13 mouse cellular contexts compared by ENCODE assay signal in the genomic region with DNA sequence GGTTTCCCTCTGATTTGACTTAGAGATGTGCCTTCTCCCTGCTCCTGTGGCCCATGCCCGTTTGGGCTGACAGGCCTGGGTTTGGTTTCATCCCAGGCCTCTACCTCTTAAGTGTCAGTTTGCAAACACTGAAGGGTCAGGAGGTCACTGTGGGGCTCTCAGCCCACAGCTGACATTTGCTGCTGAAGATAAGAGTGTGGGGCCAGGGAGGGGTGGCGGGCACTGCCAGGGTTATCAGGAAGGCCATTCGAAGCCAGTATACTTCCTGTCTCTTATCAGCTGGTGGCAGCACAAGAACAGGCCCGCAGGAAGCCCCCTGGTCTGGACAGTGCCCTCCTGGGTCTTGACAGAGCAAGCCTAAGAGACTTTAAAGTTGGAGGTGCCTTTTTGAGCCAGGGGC. TPM values are rescaled to one million over a fixed set of nuclear protein-coding genes. Genes with fewer than 3 reads are reported as not detected.
DNase-seq lines count a peak whose midpoint lies in the region; ATAC-seq and TF ChIP-seq lines count a peak whose summit lies in the region.
"Had no signal": no experiment of that assay in that cellular context is flagged by ENCODE, and none has a peak within 500 bp of the region (broad histone marks: within the 10 kb centered on the region; RNA-seq: fewer than 3 reads in every experiment).

No protein-coding gene starts in this region.

- no peak overlapping the region for H3K4me3 ChIP-seq in forebrain, embryonic 10.5 days
- H3K4me3 ChIP-seq in forebrain, embryonic 15.5 days = no peak overlapping the region
- H3K4me3 ChIP-seq in lung, postnatal 0 days (ENCODE audit: low read depth, low read length) = no peak overlapping the region
- H3K4me3 ChIP-seq in liver, embryonic 15.5 days (replicated peaks) = peak overlapping the region; percentile 91
- H3K4me3 ChIP-seq: embryonic facial prominence, embryonic 12.5 days; midbrain, embryonic 13.5 days had no signal

- no peak for ATAC-seq in forebrain, embryonic 15.5 days (replicated peaks)
- ATAC-seq in lung, postnatal 0 days = peak; percentile 60
- peak; percentile 62 for ATAC-seq in liver, embryonic 15.5 days (ENCODE audit: insufficient read depth)
- ATAC-seq: hindbrain, postnatal 0 days; midbrain, embryonic 13.5 days had no signal

- 77% methylated on average over 4 of the region's 4 CpGs for WGBS in forebrain, embryonic 10.5 days
- 85% methylated on average over 4 of the region's 4 CpGs for WGBS in forebrain, embryonic 15.5 days
- WGBS in lung, postnatal 0 days = 10% methylated on average over 4 of the region's 4 CpGs
- 1% methylated on average over 4 of the region's 4 CpGs for WGBS in liver, embryonic 15.5 days (ENCODE audit: insufficient replicate concordance)

- no peak for DNase-seq in forebrain, embryonic 10.5 days (ENCODE audit: extremely low spot score, low spot score)
- no peak for DNase-seq in lung, postnatal 0 days (ENCODE audit: low spot score)
- DNase-seq in lung, postnatal 25 days (ENCODE audit: low spot score) = no peak
- peak; percentile 68 to 82 for DNase-seq in spleen, postnatal 36 days (ENCODE audit: low spot score in 2 of 2)
- DNase-seq in right cerebral cortex, postnatal 25 days = no peak
- DNase-seq in left cerebral cortex, adult 9 months (ENCODE audit: low spot score in 2 of 2) = no peak
- DNase-seq: cerebellum, adult 11-12 months; left cerebral cortex, postnatal 4 days had no signal

- H3K27me3 ChIP-seq in forebrain, embryonic 10.5 days (ENCODE audit: poor library complexity, severe bottlenecking) = no peaks in the 10 kb centered on the region
- H3K27me3 ChIP-seq in forebrain, embryonic 15.5 days = no peaks in the 10 kb centered on the region
- H3K27me3 ChIP-seq in lung, postnatal 0 days (replicated peaks; ENCODE audit: insufficient read depth, low read length) = no peaks in the 10 kb centered on the region
- H3K27me3 ChIP-seq in liver, embryonic 15.5 days = no peaks in the 10 kb centered on the region
- H3K27me3 ChIP-seq: embryonic facial prominence, embryonic 12.5 days; midbrain, embryonic 13.5 days had no signal

- peak; percentile 75 for TF ChIP-seq EP300 in lung, postnatal 0 days (IDR thresholded peaks at IDR 0.05)

- H3K9ac ChIP-seq in forebrain, embryonic 15.5 days (replicated peaks) = no peak overlapping the region
- H3K9ac ChIP-seq in lung, postnatal 0 days (replicated peaks; ENCODE audit: low read depth) = no peak overlapping the region
- peak overlapping the region; percentile 71 for H3K9ac ChIP-seq in liver, embryonic 15.5 days
- H3K9ac ChIP-seq: embryonic facial prominence, embryonic 12.5 days; midbrain, embryonic 13.5 days had no signal

- no peak for TF ChIP-seq CTCF in lung, postnatal 0 days (IDR thresholded peaks at IDR 0.05)

- no peak overlapping the region for H3K4me2 ChIP-seq in forebrain, embryonic 15.5 days (replicated peaks)
- H3K4me2 ChIP-seq in lung, postnatal 0 days (replicated peaks; ENCODE audit: low read depth, low read length) = no peak overlapping the region
- peak overlapping the region; percentile 93 for H3K4me2 ChIP-seq in liver, embryonic 15.5 days
- H3K4me2 ChIP-seq: embryonic facial prominence, embryonic 12.5 days; midbrain, embryonic 13.5 days had no signal

- peaks cover 67% of the 10 kb centered on the region for H3K36me3 ChIP-seq in forebrain, embryonic 10.5 days (replicated peaks)
- H3K36me3 ChIP-seq in forebrain, embryonic 15.5 days = peaks cover 25% of the 10 kb centered on the region; the same call in 1 of the 2 replicates
- no peaks in the 10 kb centered on the region for H3K36me3 ChIP-seq in lung, postnatal 0 days (ENCODE audit: insufficient read depth, low read length)
- H3K36me3 ChIP-seq in liver, embryonic 15.5 days (replicated peaks) = peaks cover 79% of the 10 kb centered on the region

- peaks cover 16% of the 10 kb centered on the region; the same call in 1 of the 2 replicates for H3K4me1 ChIP-seq in forebrain, embryonic 10.5 days
- no peaks in the 10 kb centered on the region for H3K4me1 ChIP-seq in forebrain, embryonic 15.5 days
- H3K4me1 ChIP-seq in lung, postnatal 0 days (ENCODE audit: insufficient read depth, low read depth, low read length) = no peaks in the 10 kb centered on the region
- H3K4me1 ChIP-seq in liver, embryonic 15.5 days (replicated peaks) = peaks cover 100% of the 10 kb centered on the region
- H3K4me1 ChIP-seq: embryonic facial prominence, embryonic 12.5 days; midbrain, embryonic 13.5 days had no signal

- no peaks in the 10 kb centered on the region for H3K9me3 ChIP-seq in forebrain, embryonic 10.5 days
- no peaks in the 10 kb centered on the region for H3K9me3 ChIP-seq in forebrain, embryonic 15.5 days
- H3K9me3 ChIP-seq in lung, postnatal 0 days (ENCODE audit: low read length) = no peaks in the 10 kb centered on the region
- H3K9me3 ChIP-seq in liver, embryonic 15.5 days (replicated peaks) = no peaks in the 10 kb centered on the region
- H3K9me3 ChIP-seq: embryonic facial prominence, embryonic 12.5 days; midbrain, embryonic 13.5 days had no signal

- H3K27ac ChIP-seq in forebrain, embryonic 10.5 days = 0 out of 2 replicates have a peak overlapping the region, but pooled peaks have one; percentile 4
- H3K27ac ChIP-seq in forebrain, embryonic 15.5 days (replicated peaks) = no peak overlapping the region
- H3K27ac ChIP-seq in lung, postnatal 0 days (ENCODE audit: low read length) = no peak overlapping the region
- peak overlapping the region; percentile 99 for H3K27ac ChIP-seq in liver, embryonic 15.5 days (replicated peaks)
- H3K27ac ChIP-seq: hindbrain, postnatal 0 days; midbrain, embryonic 13.5 days had no signal

RNA-seq across cellular contexts. Expression of gene Rbm38, which starts 14.7 kb away (rescaled TPM):
- polyA plus RNA-seq in forebrain, embryonic 10.5 days (2016; fragmentation: Nextera tagmentation; extraction: Ambion mirVana) = 119 and 123 TPM in 2 replicates
- polyA plus RNA-seq in forebrain, embryonic 15.5 days (2015; fragmentation: Nextera tagmentation; extraction: Ambion mirVana) = 24.0 and 27.4 TPM in 2 replicates
- polyA plus RNA-seq in lung, postnatal 0 days (2015; fragmentation: Nextera tagmentation; extraction: Ambion mirVana) = 12.8 and 15.2 TPM in 2 replicates
- polyA plus RNA-seq in liver, embryonic 15.5 days (2015; fragmentation: Nextera tagmentation; extraction: Ambion mirVana) = 315 and 352 TPM in 2 replicates

RNA-seq across cellular contexts. Expression of gene Rae1, which starts 35.1 kb away (rescaled TPM):
- polyA plus RNA-seq in forebrain, embryonic 10.5 days (2016; fragmentation: Nextera tagmentation; extraction: Ambion mirVana) = 168 TPM in 2 replicates
- 162 and 163 TPM in 2 replicates for polyA plus RNA-seq in forebrain, embryonic 15.5 days (2015; fragmentation: Nextera tagmentation; extraction: Ambion mirVana)
- 64.3 and 68.6 TPM in 2 replicates for polyA plus RNA-seq in lung, postnatal 0 days (2015; fragmentation: Nextera tagmentation; extraction: Ambion mirVana)
- polyA plus RNA-seq in liver, embryonic 15.5 days (2015; fragmentation: Nextera tagmentation; extraction: Ambion mirVana) = 64.0 and 64.7 TPM in 2 replicates

RNA-seq across cellular contexts. Expression of gene Spo11, which starts 57.5 kb away (rescaled TPM):
- polyA plus RNA-seq in forebrain, embryonic 10.5 days (2016; fragmentation: Nextera tagmentation; extraction: Ambion mirVana) = 0.42 and 0.73 TPM in 2 replicates
- 0.46 and 0.97 TPM in 2 replicates for polyA plus RNA-seq in forebrain, embryonic 15.5 days (2015; fragmentation: Nextera tagmentation; extraction: Ambion mirVana)
- not detected in 2 replicates for polyA plus RNA-seq in lung, postnatal 0 days (2015; fragmentation: Nextera tagmentation; extraction: Ambion mirVana)
- 0.03 TPM in 1 of 2 replicates, not detected in the other for polyA plus RNA-seq in liver, embryonic 15.5 days (2015; fragmentation: Nextera tagmentation; extraction: Ambion mirVana)

Comparison
In these comparisons a context has a peak if more than half of its experiments do, and no peak if none do; other contexts are left out.
1. H3K27ac ChIP-seq: peak in forebrain, embryonic 10.5 days (single experiment) and liver, embryonic 15.5 days (single experiment); none in forebrain, embryonic 15.5 days (single experiment) and lung, postnatal 0 days (single experiment).
2. DNase-seq: peak in spleen, postnatal 36 days (2 of 2); none in forebrain, embryonic 10.5 days (single experiment), lung, postnatal 0 days (single experiment), lung, postnatal 25 days (single experiment), right cerebral cortex, postnatal 25 days (single experiment) and left cerebral cortex, adult 9 months (0 of 2).